Comparison of ENCODE assay signal across 9 mouse cellular contexts in genomic region chr16:40509146-40510030, GRCm38 (mm10).
DNase-seq lines count a peak whose midpoint lies in the region; ATAC-seq and TF ChIP-seq lines count a peak whose summit lies in the region.
"Had no signal": no experiment of that assay in that cellular context is flagged by ENCODE, and none has a peak within 500 bp of the region (broad histone marks: within the 10 kb centered on the region; RNA-seq: fewer than 3 reads in every experiment).

No protein-coding gene starts in this region.

- 35% methylated on average over 7 of the region's 7 CpGs for WGBS in hindbrain, postnatal 0 days
- 35% methylated on average over 7 of the region's 7 CpGs for WGBS in midbrain, embryonic 13.5 days
- 78% methylated on average over 7 of the region's 7 CpGs for WGBS in liver, embryonic 11.5 days

- H3K4me1 ChIP-seq in hindbrain, postnatal 0 days (ENCODE audit: insufficient read depth, low read length), result peaks cover 6% of the 10 kb centered on the region
- peaks cover 15% of the 10 kb centered on the region for H3K4me1 ChIP-seq in midbrain, embryonic 13.5 days (replicated peaks)
- no peaks in the 10 kb centered on the region for H3K4me1 ChIP-seq in liver, embryonic 11.5 days (replicated peaks; ENCODE audit: control insufficient read depth, insufficient read depth, low read length)

- H3K36me3 ChIP-seq in hindbrain, postnatal 0 days (ENCODE audit: insufficient read depth, low read length), result no peaks in the 10 kb centered on the region
- H3K36me3 ChIP-seq in midbrain, embryonic 13.5 days, result no peaks in the 10 kb centered on the region
- no peaks in the 10 kb centered on the region for H3K36me3 ChIP-seq in liver, embryonic 11.5 days (ENCODE audit: control insufficient read depth, insufficient read depth, low read length)

- H3K27me3 ChIP-seq in hindbrain, postnatal 0 days (ENCODE audit: insufficient read depth, low read length), result no peaks in the 10 kb centered on the region
- no peaks in the 10 kb centered on the region for H3K27me3 ChIP-seq in midbrain, embryonic 13.5 days
- no peaks in the 10 kb centered on the region for H3K27me3 ChIP-seq in liver, embryonic 11.5 days (replicated peaks; ENCODE audit: control insufficient read depth, insufficient read depth, low read length)

- no peak overlapping the region for H3K9ac ChIP-seq in hindbrain, postnatal 0 days (replicated peaks; ENCODE audit: low read length)
- no peak overlapping the region for H3K9ac ChIP-seq in midbrain, embryonic 13.5 days (replicated peaks)
- no peak overlapping the region for H3K9ac ChIP-seq in liver, embryonic 11.5 days (ENCODE audit: low read depth, low read length)

- TF ChIP-seq CTCF in hindbrain, postnatal 0 days (IDR thresholded peaks at IDR 0.05; ENCODE audit: low read depth), result no peak

- H3K4me2 ChIP-seq in hindbrain, postnatal 0 days (ENCODE audit: low read depth, low read length), result no peak overlapping the region
- H3K4me2 ChIP-seq in midbrain, embryonic 13.5 days (replicated peaks), result no peak overlapping the region
- H3K4me2 ChIP-seq in liver, embryonic 11.5 days, result no peak overlapping the region

- DNase-seq in brain, adult 2 months (ENCODE audit: low read depth, low spot score), result peak; percentile 74
- DNase-seq in brain, embryonic 18.5 days (ENCODE audit: low read depth, low spot score), result peak; percentile 34
- peak; percentile 85 for DNase-seq in hindbrain, postnatal 0 days (ENCODE audit: low spot score)
- no peak for DNase-seq in liver, embryonic 11.5 days (ENCODE audit: low spot score)
- no peak for DNase-seq in spleen, postnatal 36 days (ENCODE audit: low spot score in 2 of 2)
- DNase-seq: thymus, postnatal 4 days had no signal

- H3K9me3 ChIP-seq in hindbrain, postnatal 0 days (ENCODE audit: low read length), result no peaks in the 10 kb centered on the region
- no peaks in the 10 kb centered on the region for H3K9me3 ChIP-seq in midbrain, embryonic 13.5 days
- H3K9me3 ChIP-seq in liver, embryonic 11.5 days (ENCODE audit: control insufficient read depth, low read length), result no peaks in the 10 kb centered on the region

- peak; percentile 96 for ATAC-seq in hindbrain, postnatal 0 days
- ATAC-seq in midbrain, embryonic 13.5 days, result peak; percentile 86
- no peak for ATAC-seq in liver, embryonic 11.5 days (replicated peaks; ENCODE audit: low FRiP score)
- no peak for ATAC-seq in granulocyte monocyte progenitor cell, adult 5-6 weeks (replicated peaks; ENCODE audit: poor library complexity, severe bottlenecking)

- peak overlapping the region; percentile 73; the same call in 1 of the 2 replicates for H3K27ac ChIP-seq in hindbrain, postnatal 0 days
- H3K27ac ChIP-seq in midbrain, embryonic 13.5 days, result peak overlapping the region; percentile 75
- no peak overlapping the region for H3K27ac ChIP-seq in liver, embryonic 11.5 days (ENCODE audit: low read depth, low read length)
- H3K27ac ChIP-seq: macrophage had no signal

- no peak overlapping the region for H3K4me3 ChIP-seq in hindbrain, postnatal 0 days (ENCODE audit: low read length)
- H3K4me3 ChIP-seq in midbrain, embryonic 13.5 days (replicated peaks), result no peak overlapping the region
- no peak overlapping the region for H3K4me3 ChIP-seq in liver, embryonic 11.5 days (ENCODE audit: low read depth, low read length)

Comparison
In these comparisons a context has a peak if more than half of its experiments do, and no peak if none do; other contexts are left out.
1. DNase-seq: peak in brain, adult 2 months (single experiment), brain, embryonic 18.5 days (single experiment) and hindbrain, postnatal 0 days (single experiment); none in liver, embryonic 11.5 days (single experiment) and spleen, postnatal 36 days (0 of 2).
2. ATAC-seq: peak in hindbrain, postnatal 0 days (single experiment) and midbrain, embryonic 13.5 days (single experiment); none in liver, embryonic 11.5 days (single experiment) and granulocyte monocyte progenitor cell, adult 5-6 weeks (single experiment).